Mouse (Mus musculus) ovary, adult 2 months (tissue): ENCODE results near the gene Vmn1r197. TPM values are rescaled to one million over a fixed set of nuclear protein-coding genes. Genes with fewer than 3 reads are reported as not detected.

Experiments
- polyA plus RNA-seq: library from polyadenylated mRNA; depleted of rRNA; stranded (reverse); fragments of >200 nt; gene quantifications from 2 replicates; pipeline ENCODE4 v1.2.3, GENCODE M21; 2012; rRNA removed

Gene Vmn1r197
- polyA plus RNA-seq: not detected in 2 replicates

DNA sequence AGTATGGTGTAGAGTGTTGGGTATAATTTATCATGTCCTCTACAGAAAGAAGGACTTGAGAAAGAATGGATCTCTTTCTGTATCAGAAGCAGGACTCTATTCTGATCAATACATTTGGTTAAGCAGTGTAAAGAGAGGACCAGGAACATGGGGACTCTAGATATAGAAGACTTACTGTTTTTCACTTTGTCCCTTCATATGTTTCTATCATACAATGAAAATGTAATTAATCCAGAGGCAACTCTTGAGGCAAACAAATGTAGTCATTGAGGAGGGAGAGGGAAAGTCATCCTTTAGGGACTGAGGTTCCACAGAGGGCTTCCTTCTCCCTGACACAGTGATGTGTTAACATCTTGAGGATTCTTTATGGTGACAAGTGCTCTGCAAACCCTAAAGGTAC is at the start of gene Vmn1r197:
TSS of gene Vmn1r197 (plus strand) at position 301 of the 400 bp plus-strand sequence.

DNA sequence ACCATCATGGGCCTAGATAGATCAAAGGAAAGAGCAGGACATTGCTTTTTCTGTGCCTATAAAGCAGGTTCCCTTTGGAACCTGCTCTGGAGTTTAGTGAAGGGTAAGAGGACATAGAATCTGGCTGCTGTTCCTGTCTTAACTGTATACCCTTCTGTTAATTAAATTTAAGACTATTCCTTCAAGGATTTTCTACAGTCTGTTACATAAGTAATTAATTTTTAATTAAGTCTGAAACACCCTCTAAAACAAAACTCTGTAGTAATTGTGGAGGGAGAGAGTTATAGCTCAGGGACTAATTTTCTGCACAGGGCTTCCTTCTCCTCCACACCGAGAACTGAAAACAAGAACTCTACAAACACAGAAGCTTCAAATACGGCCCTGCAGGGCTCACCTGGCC is 34.8 kb upstream of the Vmn1r197 start, which contains the start of gene Vmn1r196:
TSS of gene Vmn1r196 (plus strand) at position 301 of the 400 bp plus-strand sequence.

DNA sequence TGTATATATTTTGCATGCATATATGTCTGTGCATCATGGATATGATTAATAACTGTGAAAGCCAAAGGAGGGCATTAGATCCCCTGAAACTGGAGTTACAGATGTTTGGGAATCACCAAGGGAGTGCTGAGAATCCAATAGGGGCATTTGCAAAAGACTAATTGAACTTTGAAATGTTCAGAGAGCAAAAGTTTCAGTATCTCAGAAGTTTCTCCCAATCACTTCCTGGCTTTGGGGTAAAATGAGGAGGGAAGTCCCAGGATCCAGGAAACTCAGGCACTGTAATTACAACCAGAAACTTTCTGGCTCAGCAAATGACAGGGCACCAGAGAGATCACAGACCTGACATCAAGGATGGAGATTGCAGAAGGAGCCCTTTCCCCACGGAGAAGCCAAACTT is 25.7 kb downstream of the Vmn1r197 start, which contains the start of gene Vmn1r198:
TSS of gene Vmn1r198 (plus strand) at position 301 of the 400 bp plus-strand sequence.

DNA sequence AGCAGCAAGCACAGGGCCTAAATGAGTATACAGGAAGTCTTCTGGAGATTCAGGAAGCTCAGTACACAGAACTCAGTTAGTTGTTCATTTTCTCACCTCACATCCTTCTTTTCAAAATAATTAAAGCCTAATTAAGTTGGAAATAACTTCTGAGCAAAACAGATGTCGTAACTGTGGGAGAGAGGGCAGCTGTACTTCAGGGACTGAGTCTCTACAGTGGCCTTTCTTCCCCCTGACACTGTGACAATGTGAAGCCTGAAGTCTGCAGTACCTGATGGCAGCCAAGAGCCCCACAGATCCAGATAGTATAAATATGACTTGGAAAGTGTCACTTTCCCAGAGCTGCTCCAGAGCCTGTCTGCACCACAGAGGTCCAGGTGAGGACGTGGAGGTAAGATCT is 55.1 kb downstream of the Vmn1r197 start, which contains the start of gene Vmn1r199:
TSS of gene Vmn1r199 (plus strand) at position 301 of the 400 bp plus-strand sequence.

Other genes starting within 250 kb of the Vmn1r197 start
- gene Vmn1r188, start 240.1 kb upstream of the Vmn1r197 start, polyA plus RNA-seq: not detected in 2 replicates
- gene Vmn1r189, start 218.8 kb upstream of the Vmn1r197 start, polyA plus RNA-seq: not detected in 2 replicates
- gene Vmn1r191, start 140.6 kb upstream of the Vmn1r197 start, polyA plus RNA-seq: not detected in 2 replicates
- gene Vmn1r192, start 133.4 kb upstream of the Vmn1r197 start, polyA plus RNA-seq: not detected in 2 replicates
- not detected in 2 replicates for gene Vmn1r193, start 101.4 kb upstream of the Vmn1r197 start, polyA plus RNA-seq
- not detected in 2 replicates for gene Vmn1r194, start 80.4 kb upstream of the Vmn1r197 start, polyA plus RNA-seq
- gene Vmn1r195, start 54.1 kb upstream of the Vmn1r197 start, polyA plus RNA-seq: not detected in 2 replicates
- gene Vmn1r196, start 34.7 kb upstream of the Vmn1r197 start, polyA plus RNA-seq: not detected in 2 replicates
- gene Vmn1r198, start 25.8 kb downstream of the Vmn1r197 start, polyA plus RNA-seq: not detected in 2 replicates
- not detected in 2 replicates for gene Vmn1r199, start 55.2 kb downstream of the Vmn1r197 start, polyA plus RNA-seq
- gene Vmn1r200, start 65.8 kb downstream of the Vmn1r197 start, polyA plus RNA-seq: not detected in 2 replicates
- gene Vmn1r201, start 147.3 kb downstream of the Vmn1r197 start, polyA plus RNA-seq: not detected in 2 replicates
- gene Vmn1r202, start 180.8 kb downstream of the Vmn1r197 start, polyA plus RNA-seq: not detected in 2 replicates
- gene Vmn1r203, start 193.5 kb downstream of the Vmn1r197 start, polyA plus RNA-seq: not detected in 2 replicates
- gene Vmn1r204, start 228.6 kb downstream of the Vmn1r197 start, polyA plus RNA-seq: not detected in 2 replicates